Mouse (Mus musculus) G1E (cell line): ENCODE data around the gene Tnpo3. TPM values are rescaled to one million over a fixed set of nuclear protein-coding genes. Genes with fewer than 3 reads are reported as not detected.

Experiments
- ATAC-seq: 2 replicates; pipeline ENCODE4 v1.8.0; 2016; ENCODE audit warnings: mild to moderate bottlenecking; ENCODE audit not compliant: insufficient number of reproducible peaks, poor library complexity, low FRiP score, severe bottlenecking; ENCODE audit errors: extremely low read depth
- DNase-seq: peaks from one replicate; pipeline ENCODE4 v3.0.0; 2012; ENCODE audit warnings: low spot score
- H3K27me3 ChIP-seq: 2 replicates; pipeline ENCODE4 v1.6.1; 2012; ENCODE audit warnings: mild to moderate bottlenecking, low read length, inconsistent platforms; ENCODE audit not compliant: insufficient read depth
- H3K36me3 ChIP-seq: replicated peaks from 2 replicates; pipeline ENCODE3; 2012; ENCODE audit warnings: mild to moderate bottlenecking, inconsistent platforms
- H3K4me1 ChIP-seq: 2 replicates; pipeline ENCODE4 v1.6.1; 2012; ENCODE audit warnings: low read depth, low read length, inconsistent platforms, mixed read lengths; ENCODE audit not compliant: insufficient read depth
- H3K4me3 ChIP-seq: 2 replicates; pipeline ENCODE4 v1.5.1; 2012; ENCODE audit warnings: low read depth, mild to moderate bottlenecking, inconsistent platforms, low read length, moderate library complexity, mixed read lengths
- H3K9me3 ChIP-seq: replicated peaks from 2 replicates; pipeline ENCODE4 v1.6.1; 2012; ENCODE audit warnings: inconsistent platforms
- CTCF ChIP-seq: IDR thresholded peaks from 2 replicates; pipeline ENCODE4 v1.5.1; 2012; ENCODE audit warnings: low read depth, low read length, inconsistent platforms, mixed read lengths
- GATA1 ChIP-seq: IDR thresholded peaks from 2 replicates; pipeline ENCODE4 v1.6.1; 2012; ENCODE audit warnings: borderline replicate concordance, low read length, inconsistent platforms, mixed read lengths
- GATA2 ChIP-seq: IDR thresholded peaks from 2 replicates; pipeline ENCODE4 v1.6.1; 2012; ENCODE audit warnings: low read depth, low read length, inconsistent platforms, borderline replicate concordance
- POLR2AphosphoS5 ChIP-seq: IDR thresholded peaks from 2 replicates; pipeline ENCODE4 v1.6.1; 2012; ENCODE audit warnings: low read depth, low read length, inconsistent platforms; ENCODE audit not compliant: insufficient replicate concordance
- TAL1 ChIP-seq: conservative IDR thresholded peaks from 2 replicates; pipeline ENCODE4 v1.6.1; 2012; ENCODE audit warnings: low read depth, low read length, inconsistent platforms, mixed read lengths
- polyA plus RNA-seq: library from polyadenylated mRNA; stranded (reverse); fragments of >175 nt; gene quantifications from 2 replicates; pipeline ENCODE4 v1.2.3, GENCODE M21; 2012
- total RNA-seq, 2 experiments: library from RNA; stranded (forward) in 1 of 2; stranded (reverse) in 1 of 2; fragments of 200-1000 nt in 1 of 2; fragments of >200 nt in 1 of 2; fragmentation: Nextera tagmentation in 1 of 2; gene quantifications; 2 replicates each; pipeline ENCODE4 v1.2.3; 2014 to 2017

Gene Tnpo3
- total and polyA plus RNA-seq, 3 experiments = 63.5 to 156 (median 93.2) TPM

DNA sequence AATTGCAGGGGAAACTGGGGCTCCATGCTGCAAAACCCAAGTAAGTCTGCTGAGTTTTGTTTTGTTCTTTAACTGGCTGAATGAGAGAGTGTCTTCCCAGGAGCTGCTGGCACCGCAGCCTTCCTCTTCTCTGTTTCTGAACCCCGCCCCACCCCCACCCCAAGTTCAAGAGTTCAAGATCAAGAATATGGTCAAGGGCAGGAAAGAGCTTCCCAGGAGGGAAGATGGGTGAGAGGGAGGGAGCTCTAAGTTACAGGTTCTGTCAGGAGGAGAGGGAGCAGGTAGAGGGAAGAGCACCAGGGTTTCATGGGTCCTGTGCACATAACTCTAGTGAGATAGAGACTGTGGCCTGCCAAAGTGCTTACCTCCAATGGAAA lies 80.3 kb downstream of the Tnpo3 start:
- DNase-seq (no peak), ATAC-seq (peak; percentile 32; the same call in 1 of the 2 replicates)
- Histone ChIP-seq H3K4me1 (peaks cover 45% of the 10 kb centered on the region), H3K4me3 (peak overlapping the region; percentile 67), H3K27me3 (peaks cover 47% of the 10 kb centered on the region), H3K36me3 (peaks cover 8% of the 10 kb centered on the region), H3K9me3 (peaks cover 2% of the 10 kb centered on the region; the same call in 1 of the 2 replicates)
- TF ChIP-seq GATA2 = no peak

DNA sequence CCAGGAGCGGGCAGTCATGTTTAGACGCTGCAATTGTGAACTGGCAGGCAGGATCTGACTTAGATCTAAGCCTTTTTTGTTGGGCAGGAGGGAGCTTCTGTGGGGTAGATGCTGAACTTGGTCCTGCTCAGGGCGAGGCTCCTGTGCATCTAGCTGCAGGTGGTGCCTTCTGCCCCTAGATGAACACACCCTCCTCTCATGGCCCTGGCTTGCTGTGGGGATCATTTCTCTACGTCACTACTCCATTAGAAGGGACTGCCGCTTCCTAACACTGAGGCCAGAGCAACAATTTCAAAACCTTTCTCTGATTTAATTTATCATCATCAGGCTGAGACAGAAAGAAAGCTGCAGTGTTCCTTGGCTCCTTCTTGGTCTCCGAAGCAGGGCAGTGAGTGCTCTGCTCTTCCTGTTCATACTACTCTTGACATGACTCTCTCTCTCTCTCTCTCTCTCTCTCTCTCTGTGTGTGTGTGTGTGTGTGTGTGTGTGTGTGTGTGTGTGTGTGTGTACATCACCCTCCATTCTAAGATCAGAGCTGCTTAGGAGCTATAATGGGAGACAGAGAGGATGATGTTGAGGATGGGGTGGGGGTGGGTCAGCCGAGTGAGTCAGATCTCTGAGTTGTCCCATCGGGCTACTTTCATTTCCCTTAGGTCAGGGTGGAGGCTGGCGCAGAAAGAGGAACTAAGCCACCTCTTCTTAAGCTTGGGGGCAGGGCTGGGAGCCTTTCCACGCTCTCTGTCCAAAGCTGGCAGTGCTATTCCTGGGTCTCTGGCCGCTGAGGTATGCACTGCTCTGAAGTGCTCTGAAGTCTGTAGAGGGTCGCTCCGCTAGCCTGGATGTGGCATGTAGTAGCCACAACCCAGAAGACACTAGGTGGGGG lies 80.9 kb downstream of the Tnpo3 start:
- TF ChIP-seq POLR2AphosphoS5 (no peak), GATA2 (no peak), GATA1 (no peak), TAL1 (no peak), CTCF (no peak)
- H3K9me3 ChIP-seq = peaks cover 2% of the 10 kb centered on the region; the same call in 1 of the 2 replicates
- peak overlapping the region; percentile 67 for H3K4me3 ChIP-seq
- H3K4me1 ChIP-seq = peaks cover 51% of the 10 kb centered on the region
- H3K27me3 ChIP-seq = peaks cover 50% of the 10 kb centered on the region
- DNase-seq (peak; percentile 85), ATAC-seq (peak; percentile 71)
- H3K36me3 ChIP-seq = peaks cover 1% of the 10 kb centered on the region

DNA sequence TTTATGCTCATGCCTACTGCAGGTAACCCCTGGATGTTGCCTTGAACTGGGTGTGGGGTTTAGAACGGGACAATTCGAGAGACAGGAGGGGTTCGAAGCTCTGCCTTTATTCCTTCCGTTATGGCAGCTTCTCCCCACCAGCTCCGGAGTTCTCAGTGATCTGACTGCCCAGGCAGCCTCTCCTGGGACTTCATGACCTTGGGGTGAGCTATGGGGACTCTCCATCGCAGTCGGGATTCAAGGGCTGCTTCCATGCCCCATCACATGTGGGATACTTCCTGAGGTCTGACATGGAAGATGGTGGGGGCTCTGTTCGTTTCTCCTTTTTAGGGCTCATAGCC lies 81.6 kb downstream of the Tnpo3 start:
- Histone ChIP-seq H3K36me3 (no peaks in the 10 kb centered on the region), H3K4me1 (peaks cover 53% of the 10 kb centered on the region), H3K9me3 (peaks cover 2% of the 10 kb centered on the region; the same call in 1 of the 2 replicates), H3K27me3 (peaks cover 56% of the 10 kb centered on the region), H3K4me3 (no peak overlapping the region; the same call in 1 of the 2 replicates)
- DNase-seq (no peak), ATAC-seq (no peak)
- TF ChIP-seq GATA2 (no peak), POLR2AphosphoS5 (no peak), GATA1 (no peak)

GRCm38 (mm10) chr6:29527361-29528164 lies 82.1 kb downstream of the Tnpo3 start:
- ATAC-seq = no peak
- peaks cover 53% of the 10 kb centered on the region for H3K4me1 ChIP-seq
- TF ChIP-seq GATA1 (no peak), CTCF (no peak), TAL1 (no peak), POLR2AphosphoS5 (no peak), GATA2 (no peak)
- DNase-seq = no peak
- peaks cover 61% of the 10 kb centered on the region for H3K27me3 ChIP-seq
- no peaks in the 10 kb centered on the region for H3K36me3 ChIP-seq
- H3K9me3 ChIP-seq = peaks cover 2% of the 10 kb centered on the region; the same call in 1 of the 2 replicates
- no peak overlapping the region for H3K4me3 ChIP-seq

- peak; percentile 36 for DNase-seq
- Histone ChIP-seq H3K36me3 (no peaks in the 10 kb centered on the region), H3K4me3 (peak within 1 kb of the TSS; percentile 68), H3K9me3 (peaks cover 2% of the 10 kb centered on the region; the same call in 1 of the 2 replicates), H3K27me3 (peaks cover 65% of the 10 kb centered on the region), H3K4me1 (peaks cover 53% of the 10 kb centered on the region)
- TF ChIP-seq GATA2 (no peak), TAL1 (no peak), GATA1 (no peak), POLR2AphosphoS5 (no peak), CTCF (no peak)
- no peak for ATAC-seq
These were observed 83.1 kb downstream of the Tnpo3 start, which contains the start of gene Irf5 for GRCm38 (mm10) chr6:29526281-29527251. TSS of gene Irf5 (plus strand) at chr6:29526625.
